Mouse (Mus musculus) liver, adult 2 months (tissue): ENCODE measurements around the gene Fam189a2. TPM values are rescaled to one million over a fixed set of nuclear protein-coding genes. Genes with fewer than 3 reads are reported as not detected.

ENCODE experiments used
- DNase-seq: peaks from one replicate; pipeline ENCODE4 v3.0.0-alpha.2; 2011; ENCODE audit warnings: low read depth, low spot score; ENCODE audit errors: extremely low read depth
- H3K27ac ChIP-seq: fragments of 200-500 bp; replicated peaks from 2 replicates; pipeline ENCODE4 v1.5.1; 2012; ENCODE audit warnings: low read depth, mild to moderate bottlenecking, control low read depth, inconsistent platforms, low read length; ENCODE audit not compliant: insufficient read depth
- H3K27me3 ChIP-seq: fragments of 200-500 bp; 2 replicates; pipeline ENCODE4 v1.6.1; 2012; ENCODE audit warnings: mild to moderate bottlenecking, moderate library complexity, low read length, inconsistent platforms; ENCODE audit not compliant: control insufficient read depth, insufficient read depth
- H3K36me3 ChIP-seq: fragments of 200-500 bp; 2 replicates; pipeline ENCODE4 v1.6.1; 2012; ENCODE audit warnings: low read length, inconsistent platforms; ENCODE audit not compliant: control insufficient read depth, insufficient read depth
- H3K4me1 ChIP-seq: fragments of 200-500 bp; 2 replicates; pipeline ENCODE4 v1.6.1; 2011; ENCODE audit warnings: low read length; ENCODE audit not compliant: control insufficient read depth, insufficient read depth
- H3K4me3 ChIP-seq: fragments of 200-500 bp; 2 replicates; pipeline ENCODE4 v1.5.1; 2011; ENCODE audit warnings: low read depth, mild to moderate bottlenecking, control low read depth, low read length, moderate library complexity; ENCODE audit not compliant: insufficient read depth
- H3K79me2 ChIP-seq: fragments of 200-500 bp; 2 replicates; pipeline ENCODE4 v1.6.1; 2012; ENCODE audit warnings: inconsistent platforms, mild to moderate bottlenecking, low read length, moderate library complexity; ENCODE audit not compliant: control insufficient read depth, insufficient read depth
- H3K9ac ChIP-seq: fragments of 200-500 bp; 2 replicates; pipeline ENCODE4 v1.6.1; 2012; ENCODE audit warnings: low read depth, mild to moderate bottlenecking, control low read depth, inconsistent platforms, low read length
- CTCF ChIP-seq: fragments of 200-500 bp; IDR thresholded peaks from 2 replicates; pipeline ENCODE4 v1.5.1; 2011; ENCODE audit warnings: low read depth, low read length, control low read depth
- POLR2A ChIP-seq: fragments of 200-500 bp; IDR thresholded peaks from 2 replicates; pipeline ENCODE4 v1.6.1; 2011; ENCODE audit warnings: low read length, control low read depth; ENCODE audit not compliant: insufficient read depth; ENCODE audit errors: extremely low read depth
- WGBS: fragments of 180-500 bp; shearing (Covaris S2); methylation state at CpG from one replicate; pipeline ENCODE4 v1.1.7; 2018; 5-methylcytosine and 5-hydroxymethylcytosine counted together
- polyA plus RNA-seq: library from polyadenylated mRNA; depleted of rRNA; stranded (reverse); fragments of >200 nt; gene quantifications from 2 replicates; pipeline ENCODE4 v1.2.3, GENCODE M21; 2012
- total RNA-seq: library from RNA; depleted of rRNA; stranded (reverse); fragments of >200 nt; gene quantifications from 2 replicates; pipeline ENCODE4 v1.2.3, GENCODE M21; 2014

Gene Fam189a2
- total and polyA plus RNA-seq, 2 experiments: 0.73 to 0.74 TPM

GRCm38 (mm10) chr19:24063585-24063984 lies 32.8 kb upstream of the Fam189a2 start:
- no peak for DNase-seq
- Histone ChIP-seq H3K27ac (no peak overlapping the region), H3K4me3 (no peak overlapping the region), H3K9ac (no peak overlapping the region), H3K4me1 (no peaks in the 10 kb centered on the region), H3K27me3 (no peaks in the 10 kb centered on the region), H3K36me3 (no peaks in the 10 kb centered on the region), H3K79me2 (no peaks in the 10 kb centered on the region)
- 82% methylated on average over 4 of the region's 4 CpGs for WGBS
- TF ChIP-seq POLR2A (no peak), CTCF (no peak)

GRCm38 (mm10) chr19:24058851-24059250 lies 28.0 kb upstream of the Fam189a2 start:
- WGBS: 87% methylated on average over 8 of the region's 8 CpGs

DNA sequence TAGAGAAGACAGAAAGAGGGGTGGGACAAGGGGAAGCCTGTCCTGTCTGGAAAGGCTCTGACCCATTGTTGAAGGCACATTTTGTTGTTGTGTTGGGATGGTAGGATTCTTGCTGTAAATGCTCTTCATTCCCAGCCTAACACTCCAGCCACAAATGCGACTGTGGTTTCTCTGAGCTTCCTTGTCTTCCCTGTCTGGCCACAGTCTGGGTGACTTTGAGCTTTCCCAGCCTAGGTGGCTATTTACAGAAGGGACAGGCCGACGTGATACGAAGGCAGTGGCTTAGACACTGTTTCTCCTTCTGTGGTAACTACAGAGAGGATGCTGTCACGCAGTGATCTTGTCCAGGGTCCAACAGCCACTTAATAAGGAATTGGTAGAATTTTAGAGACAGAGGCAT lies 27.2 kb upstream of the Fam189a2 start:
- DNase-seq: no peak
- WGBS: 79% methylated on average over 5 of the region's 5 CpGs
- no peaks in the 10 kb centered on the region for H3K27me3 ChIP-seq
- H3K9ac ChIP-seq: no peak overlapping the region
- no peaks in the 10 kb centered on the region for H3K36me3 ChIP-seq
- H3K27ac ChIP-seq: no peak overlapping the region
- no peaks in the 10 kb centered on the region for H3K4me1 ChIP-seq
- H3K79me2 ChIP-seq: no peaks in the 10 kb centered on the region
- no peak for TF ChIP-seq POLR2A
- no peak for TF ChIP-seq CTCF
- no peak overlapping the region for H3K4me3 ChIP-seq

More at GRCm38 (mm10) chr19:24058851-24059250, 28.0 kb upstream of the Fam189a2 start:
- Histone ChIP-seq H3K9ac (no peak overlapping the region), H3K79me2 (no peaks in the 10 kb centered on the region), H3K4me1 (no peaks in the 10 kb centered on the region), H3K27me3 (no peaks in the 10 kb centered on the region), H3K36me3 (no peaks in the 10 kb centered on the region), H3K27ac (no peak overlapping the region), H3K4me3 (no peak overlapping the region)
- no peak for TF ChIP-seq POLR2A
- TF ChIP-seq CTCF: no peak
- no peak for DNase-seq

- TF ChIP-seq POLR2A: no peak
- TF ChIP-seq CTCF: no peak
These were observed 26.1 kb upstream of the Fam189a2 start for GRCm38 (mm10) chr19:24056880-24057279.

DNA sequence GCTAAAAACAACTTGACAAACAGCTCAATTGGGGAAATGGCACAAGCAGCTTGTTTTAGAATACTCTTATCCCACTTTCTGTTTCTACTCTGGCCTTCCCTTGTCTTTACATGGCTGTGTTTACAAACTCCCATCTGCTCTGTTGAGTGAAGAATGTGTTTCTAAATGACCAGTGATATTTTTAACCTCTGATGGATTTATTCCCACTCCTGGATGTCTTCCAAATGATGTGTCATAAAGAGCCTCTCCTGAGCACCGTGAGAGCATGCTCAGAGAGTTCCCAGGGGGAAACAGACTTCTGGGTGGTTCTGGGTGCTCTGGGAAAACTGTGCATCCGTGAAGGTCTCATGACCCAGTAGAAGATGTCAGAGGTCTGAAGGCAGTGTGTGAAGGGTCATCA lies 24.1 kb upstream of the Fam189a2 start:
- 51% methylated on average over 2 of the region's 2 CpGs for WGBS
- H3K27me3 ChIP-seq: no peaks in the 10 kb centered on the region
- H3K27ac ChIP-seq: no peak overlapping the region
- peak; percentile 20 for DNase-seq
- H3K4me3 ChIP-seq: no peak overlapping the region
- no peak overlapping the region for H3K9ac ChIP-seq
- no peaks in the 10 kb centered on the region for H3K79me2 ChIP-seq
- H3K36me3 ChIP-seq: no peaks in the 10 kb centered on the region
- H3K4me1 ChIP-seq: no peaks in the 10 kb centered on the region
- TF ChIP-seq CTCF (no peak), POLR2A (no peak)

More at GRCm38 (mm10) chr19:24056880-24057279, 26.1 kb upstream of the Fam189a2 start:
- H3K4me1 ChIP-seq: no peaks in the 10 kb centered on the region
- no peaks in the 10 kb centered on the region for H3K79me2 ChIP-seq
- H3K27ac ChIP-seq: no peak overlapping the region
- no peak for DNase-seq
- 100% methylated on average over 1 of the region's 1 CpGs for WGBS
- H3K36me3 ChIP-seq: no peaks in the 10 kb centered on the region
- H3K4me3 ChIP-seq: no peak overlapping the region
- H3K27me3 ChIP-seq: no peaks in the 10 kb centered on the region
- H3K9ac ChIP-seq: no peak overlapping the region

- whole genome bisulfite sequencing: 79% methylated on average over 5 of the region's 5 CpGs
- no peak overlapping the region for H3K9ac ChIP-seq
These were observed 23.4 kb upstream of the Fam189a2 start for GRCm38 (mm10) chr19:24054265-24054664.

More at GRCm38 (mm10) chr19:24054265-24054664, 23.4 kb upstream of the Fam189a2 start:
- H3K4me3 ChIP-seq: no peak overlapping the region
- no peaks in the 10 kb centered on the region for H3K27me3 ChIP-seq
- TF ChIP-seq POLR2A: no peak
- no peak for TF ChIP-seq CTCF
- H3K4me1 ChIP-seq: no peaks in the 10 kb centered on the region
- H3K27ac ChIP-seq: no peak overlapping the region
- H3K36me3 ChIP-seq: no peaks in the 10 kb centered on the region
- H3K79me2 ChIP-seq: no peaks in the 10 kb centered on the region
- DNase-seq: no peak
